Mouse (Mus musculus) stomach, embryonic 16.5 days (tissue): ENCODE measurements at regions not wholly inside any gene's neighbourhood (a gene's known extent, or its start where the extent isn't known, plus 50 kb on each side); places are given as distances from the start of the nearest gene placed in this dataset.

Source experiments
- ATAC-seq: fragments of 200-750 bp; cut with Nextera tagmentation; 2 replicates; pipeline ENCODE4 v1.8.0; 2017; ENCODE audit warnings: moderate number of reproducible peaks, moderate TSS enrichment; ENCODE audit not compliant: insufficient read depth, low FRiP score
- H3K27ac ChIP-seq: fragments of 300-500 bp; sonication (generic); 2 replicates; pipeline ENCODE4 v1.5.1; 2014; ENCODE audit warnings: low read length
- H3K27me3 ChIP-seq: fragments of 300-500 bp; sonication (generic); 2 replicates; pipeline ENCODE4 v1.6.1; 2014; ENCODE audit warnings: low read length, control low read depth, mixed read lengths; ENCODE audit not compliant: control insufficient read depth, insufficient read depth
- H3K36me3 ChIP-seq: fragments of 300-500 bp; sonication (generic); 2 replicates; pipeline ENCODE4 v1.6.1; 2014; ENCODE audit warnings: low read length; ENCODE audit not compliant: control insufficient read depth, insufficient read depth
- H3K4me1 ChIP-seq: fragments of 300-500 bp; sonication (generic); 2 replicates; pipeline ENCODE4 v1.6.1; 2014; ENCODE audit warnings: low read length, control low read depth, mixed read lengths; ENCODE audit not compliant: control insufficient read depth, insufficient read depth
- H3K4me2 ChIP-seq: fragments of 300-500 bp; sonication (generic); 2 replicates; pipeline ENCODE4 v1.6.1; 2014; ENCODE audit warnings: low read depth, low read length, mixed read lengths
- H3K4me3 ChIP-seq: fragments of 300-500 bp; sonication (generic); replicated peaks from 2 replicates; pipeline ENCODE4 v1.5.1; 2014; ENCODE audit warnings: mild to moderate bottlenecking, low read length
- H3K9ac ChIP-seq: fragments of 300-500 bp; sonication (generic); 2 replicates; pipeline ENCODE4 v1.6.1; 2014; ENCODE audit warnings: low read length
- H3K9me3 ChIP-seq: fragments of 300-500 bp; sonication (generic); replicated peaks from 2 replicates; pipeline ENCODE4 v1.6.1; 2016; ENCODE audit warnings: low read length, control low read depth; ENCODE audit not compliant: control insufficient read depth
- WGBS: fragments of 180-500 bp; shearing (Covaris S2); extraction: QIAGEN DNeasy Blood & Tissue Kit; methylation state at CpG from one replicate; pipeline ENCODE4 v1.1.7; 2014; 5-methylcytosine and 5-hydroxymethylcytosine counted together

GRCm38 (mm10) chr5:75762374-75762773 lies 187.7 kb downstream of the Kit start:
- no peaks in the 10 kb centered on the region for H3K9me3 ChIP-seq
- WGBS = 63% methylated on average over 6 of the region's 6 CpGs
- H3K36me3 ChIP-seq = no peaks in the 10 kb centered on the region
- peaks cover 6% of the 10 kb centered on the region; the same call in 1 of the 2 replicates for H3K4me1 ChIP-seq
- H3K4me3 ChIP-seq = no peak overlapping the region
- no peak overlapping the region for H3K9ac ChIP-seq
- no peak for ATAC-seq
- no peak overlapping the region for H3K4me2 ChIP-seq
- H3K27me3 ChIP-seq = no peaks in the 10 kb centered on the region
- no peak overlapping the region for H3K27ac ChIP-seq

DNA sequence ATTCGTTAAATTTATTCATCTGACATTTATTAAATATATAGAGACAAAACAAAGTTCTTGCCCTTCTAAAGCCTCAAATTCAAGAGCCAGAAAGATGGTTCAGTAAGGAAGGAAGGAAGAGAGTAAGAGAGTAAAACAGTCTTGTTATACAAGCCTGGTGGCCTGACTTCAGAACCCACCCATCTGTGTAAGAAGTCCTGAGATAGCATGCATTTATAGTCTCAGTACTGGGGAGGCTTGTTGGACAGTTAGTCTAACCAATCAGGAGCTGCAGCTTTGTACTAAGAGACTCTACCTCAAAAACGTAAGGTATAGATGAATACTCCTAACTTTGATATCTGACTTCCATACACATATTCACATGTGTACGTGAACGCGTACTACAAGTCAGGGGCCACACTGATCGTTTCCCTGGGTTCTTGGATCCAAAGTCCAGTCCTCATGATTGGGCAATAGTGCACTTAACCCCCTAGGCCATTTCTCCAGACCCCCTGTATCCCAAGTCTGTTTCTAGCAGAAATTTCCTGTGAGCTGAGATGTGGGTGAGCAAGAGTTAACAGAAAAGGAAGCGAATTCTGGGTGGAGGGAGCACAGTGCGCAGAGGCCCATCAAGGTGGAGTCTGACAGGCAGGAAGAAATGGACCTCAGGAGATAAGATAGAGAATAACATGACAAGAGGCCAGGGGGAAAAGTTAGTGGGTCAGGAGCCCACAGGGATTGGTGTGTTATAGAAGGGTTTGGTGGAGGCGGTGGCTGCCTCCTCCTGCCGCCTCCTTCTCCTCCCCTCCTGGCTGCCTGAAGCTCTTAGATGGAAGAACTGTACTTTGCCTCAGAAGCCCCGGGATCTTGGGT lies 187.0 kb downstream of the Kit start:
- ATAC-seq = peak; percentile 64; the same call in 1 of the 2 replicates
- 53% methylated on average over 11 of the region's 11 CpGs for WGBS
- no peak overlapping the region for H3K4me3 ChIP-seq
- H3K4me2 ChIP-seq = no peak overlapping the region
- H3K4me1 ChIP-seq = peaks cover 6% of the 10 kb centered on the region; the same call in 1 of the 2 replicates
- no peaks in the 10 kb centered on the region for H3K36me3 ChIP-seq
- no peak overlapping the region for H3K9ac ChIP-seq
- H3K27ac ChIP-seq = no peak overlapping the region
- no peaks in the 10 kb centered on the region for H3K9me3 ChIP-seq
- no peaks in the 10 kb centered on the region for H3K27me3 ChIP-seq

DNA sequence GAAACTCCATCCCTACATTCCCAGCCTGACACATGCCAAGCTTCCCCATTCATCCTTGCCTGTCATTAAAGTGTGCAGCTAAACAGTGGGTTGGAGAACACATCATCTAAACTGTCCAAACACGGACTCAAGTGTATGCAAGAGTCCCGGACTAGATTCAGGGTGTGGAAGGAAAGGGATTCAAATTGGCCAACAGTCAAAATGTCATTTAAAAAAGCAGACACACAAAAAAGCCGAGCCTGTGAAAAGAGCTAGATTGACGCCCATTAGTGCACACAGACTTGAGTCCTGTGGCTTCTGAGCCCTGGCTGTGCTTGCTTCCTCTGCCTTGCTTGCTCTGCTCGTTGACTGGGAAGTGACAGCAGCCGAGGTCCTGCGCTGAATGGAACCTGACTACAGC lies 181.5 kb downstream of the Kit start:
- H3K9ac ChIP-seq = no peak overlapping the region
- no peak overlapping the region for H3K4me3 ChIP-seq
- no peaks in the 10 kb centered on the region for H3K9me3 ChIP-seq
- no peak overlapping the region for H3K27ac ChIP-seq
- no peak for ATAC-seq
- no peaks in the 10 kb centered on the region for H3K27me3 ChIP-seq
- no peaks in the 10 kb centered on the region for H3K36me3 ChIP-seq
- H3K4me1 ChIP-seq = no peaks in the 10 kb centered on the region; the same call in 1 of the 2 replicates
- H3K4me2 ChIP-seq = no peak overlapping the region
- 51% methylated on average over 7 of the region's 7 CpGs for WGBS

DNA sequence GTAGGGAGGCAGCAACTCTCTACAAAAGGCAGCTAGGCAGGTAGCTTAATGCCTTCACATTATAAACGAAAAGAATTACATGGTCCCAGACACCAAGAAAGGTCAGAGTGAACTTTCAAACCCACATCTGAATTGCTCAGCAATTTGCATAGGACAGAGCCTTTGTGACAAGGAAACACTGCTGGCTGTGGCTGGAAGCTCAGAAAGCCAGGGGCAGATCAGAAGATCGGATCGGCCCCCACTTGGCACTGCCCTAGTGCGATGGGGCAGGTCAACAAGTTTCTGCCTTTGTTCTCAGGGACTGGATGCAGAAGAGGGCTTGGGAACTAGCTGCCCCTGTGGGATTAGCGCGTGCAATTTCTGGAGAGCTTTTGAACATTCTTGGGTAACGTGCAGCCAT lies 179.6 kb downstream of the Kit start:
- Histone ChIP-seq H3K36me3 (no peaks in the 10 kb centered on the region), H3K9ac (no peak overlapping the region), H3K4me1 (no peaks in the 10 kb centered on the region; the same call in 1 of the 2 replicates), H3K4me2 (no peak overlapping the region), H3K4me3 (no peak overlapping the region), H3K27ac (no peak overlapping the region), H3K9me3 (no peaks in the 10 kb centered on the region), H3K27me3 (no peaks in the 10 kb centered on the region)
- no peak for ATAC-seq
- WGBS = 54% methylated on average over 7 of the region's 7 CpGs

- WGBS = 69% methylated on average over 9 of the region's 9 CpGs
- H3K4me3 ChIP-seq = no peak overlapping the region
- no peaks in the 10 kb centered on the region for H3K27me3 ChIP-seq
- no peaks in the 10 kb centered on the region for H3K4me1 ChIP-seq
- H3K36me3 ChIP-seq = no peaks in the 10 kb centered on the region
- no peak overlapping the region for H3K4me2 ChIP-seq
- no peaks in the 10 kb centered on the region for H3K9me3 ChIP-seq
- ATAC-seq = no peak
- H3K9ac ChIP-seq = no peak overlapping the region
- H3K27ac ChIP-seq = no peak overlapping the region
Measured at GRCm38 (mm10) chr5:75745311-75745710, 170.6 kb downstream of the Kit start.

- Histone ChIP-seq H3K9me3 (no peaks in the 10 kb centered on the region), H3K4me2 (no peak overlapping the region), H3K4me1 (no peaks in the 10 kb centered on the region), H3K27ac (no peak overlapping the region), H3K27me3 (no peaks in the 10 kb centered on the region), H3K4me3 (no peak overlapping the region), H3K36me3 (no peaks in the 10 kb centered on the region), H3K9ac (no peak overlapping the region)
- ATAC-seq = no peak
- WGBS = 10% methylated on average over 5 of the region's 6 CpGs
Measured at GRCm38 (mm10) chr5:75744475-75745045, 169.8 kb downstream of the Kit start.

DNA sequence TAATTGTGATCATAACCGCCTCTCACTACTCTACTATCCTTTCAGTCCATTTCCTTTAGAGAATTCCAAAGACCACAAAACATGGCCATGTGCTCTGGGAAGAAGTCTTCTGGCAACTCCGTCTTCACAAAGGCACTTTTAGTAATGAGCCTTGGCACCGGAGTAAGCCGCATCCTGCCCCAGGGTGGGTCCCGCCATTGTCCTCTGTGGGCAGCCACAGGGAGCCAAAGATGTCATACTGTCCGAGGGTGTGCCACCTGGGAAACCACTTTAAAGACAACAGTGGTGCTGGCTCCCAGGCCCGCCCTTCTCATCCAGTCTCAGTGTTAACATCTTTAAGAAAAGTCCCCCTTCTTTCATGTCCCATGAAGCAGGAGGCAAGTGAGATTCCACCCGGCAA lies 164.6 kb downstream of the Kit start:
- Histone ChIP-seq H3K4me1 (no peaks in the 10 kb centered on the region), H3K27ac (no peak overlapping the region), H3K4me3 (no peak overlapping the region), H3K9ac (no peak overlapping the region), H3K4me2 (no peak overlapping the region), H3K9me3 (no peaks in the 10 kb centered on the region), H3K36me3 (no peaks in the 10 kb centered on the region), H3K27me3 (no peaks in the 10 kb centered on the region)
- WGBS = 72% methylated on average over 8 of the region's 8 CpGs
- ATAC-seq = no peak

- Histone ChIP-seq H3K9me3 (no peaks in the 10 kb centered on the region), H3K4me2 (no peak overlapping the region), H3K4me1 (no peaks in the 10 kb centered on the region), H3K4me3 (no peak overlapping the region), H3K27ac (no peak overlapping the region), H3K36me3 (no peaks in the 10 kb centered on the region), H3K9ac (no peak overlapping the region), H3K27me3 (no peaks in the 10 kb centered on the region)
- WGBS = 78% methylated on average over 2 of the region's 2 CpGs
- ATAC-seq = no peak
Measured at GRCm38 (mm10) chr5:75738445-75738844, 163.7 kb downstream of the Kit start.

- 86% methylated on average over 7 of the region's 7 CpGs for WGBS
- Histone ChIP-seq H3K36me3 (no peaks in the 10 kb centered on the region), H3K27ac (no peak overlapping the region), H3K4me1 (no peaks in the 10 kb centered on the region), H3K9ac (no peak overlapping the region), H3K4me2 (no peak overlapping the region), H3K9me3 (no peaks in the 10 kb centered on the region), H3K4me3 (no peak overlapping the region), H3K27me3 (no peaks in the 10 kb centered on the region)
- no peak for ATAC-seq
Measured at GRCm38 (mm10) chr5:75737752-75738151, 163.0 kb downstream of the Kit start.
